Mouse (Mus musculus): ENCODE measurements around the gene Tspan2.

Tspan2 gene

GRCm38 (mm10) chr3:102734313-102735030, at the start of gene Tspan2:
TSS of gene Tspan2 (plus strand) at chr3:102734529.
- peak; percentile 56 for DNase-seq (ENCODE audit: low spot score)

- DNase-seq (ENCODE audit: low spot score), result no peak
These were observed 47.5 kb upstream of the Tspan2 start for GRCm38 (mm10) chr3:102686861-102687260.

- DNase-seq (ENCODE audit: low spot score), result no peak
These were observed 46.5 kb upstream of the Tspan2 start for GRCm38 (mm10) chr3:102687852-102688251.

- peak; percentile 70 for DNase-seq (ENCODE audit: low spot score)
These were observed 42.4 kb upstream of the Tspan2 start for GRCm38 (mm10) chr3:102691802-102692484.

GRCm38 (mm10) chr3:102692758-102693325, 41.5 kb upstream of the Tspan2 start:
- DNase-seq (ENCODE audit: low spot score), result no peak

GRCm38 (mm10) chr3:102698127-102698526, 36.2 kb upstream of the Tspan2 start:
- no peak for DNase-seq (ENCODE audit: low spot score)

- DNase-seq (ENCODE audit: low spot score), result no peak
These were observed 33.0 kb upstream of the Tspan2 start for GRCm38 (mm10) chr3:102701303-102701702.

- DNase-seq (ENCODE audit: low spot score), result peak; percentile 24
These were observed 32.3 kb upstream of the Tspan2 start for GRCm38 (mm10) chr3:102701902-102702544.

GRCm38 (mm10) chr3:102704001-102704401, 30.3 kb upstream of the Tspan2 start:
- no peak for DNase-seq (ENCODE audit: low spot score)

- DNase-seq (ENCODE audit: low spot score), result no peak
These were observed 25.7 kb upstream of the Tspan2 start for GRCm38 (mm10) chr3:102708599-102708998.

- DNase-seq (ENCODE audit: low spot score), result peak; percentile 74
These were observed 19.2 kb upstream of the Tspan2 start for GRCm38 (mm10) chr3:102715066-102715584.

GRCm38 (mm10) chr3:102715839-102716238, 18.5 kb upstream of the Tspan2 start:
- no peak for DNase-seq (ENCODE audit: low spot score)

- DNase-seq (ENCODE audit: low spot score), result no peak
These were observed 16.6 kb upstream of the Tspan2 start for GRCm38 (mm10) chr3:102717586-102718285.

- DNase-seq (ENCODE audit: low spot score), result no peak
These were observed 11.2 kb upstream of the Tspan2 start for GRCm38 (mm10) chr3:102723154-102723553.

GRCm38 (mm10) chr3:102723841-102724570, 10.3 kb upstream of the Tspan2 start:
- peak; percentile 81 for DNase-seq (ENCODE audit: low spot score)

- DNase-seq (ENCODE audit: low spot score), result no peak
These were observed 9.4 kb upstream of the Tspan2 start for GRCm38 (mm10) chr3:102724798-102725459.

GRCm38 (mm10) chr3:102729416-102729815, 4.9 kb upstream of the Tspan2 start:
- DNase-seq (ENCODE audit: low spot score), result no peak

- DNase-seq (ENCODE audit: low spot score), result no peak
These were observed 3.2 kb upstream of the Tspan2 start for GRCm38 (mm10) chr3:102731112-102731511.

- no peak for DNase-seq (ENCODE audit: low spot score)
These were observed 1.7 kb upstream of the Tspan2 start for GRCm38 (mm10) chr3:102732619-102733018.

GRCm38 (mm10) chr3:102733050-102733449, 1.3 kb upstream of the Tspan2 start:
- DNase-seq (ENCODE audit: low spot score), result no peak

- DNase-seq (ENCODE audit: low spot score), result no peak
These were observed 405 bp upstream of the Tspan2 start for GRCm38 (mm10) chr3:102733936-102734312.

Data from ovary, postnatal 14 days (tissue).